Mouse (Mus musculus) spleen, adult 2 months (tissue): ENCODE measurements around the gene Mocs2.

Source experiments
- CTCF ChIP-seq: fragments of 200-500 bp; IDR thresholded peaks from 2 replicates; pipeline ENCODE4 v1.5.1; 2011; ENCODE audit warnings: mild to moderate bottlenecking, inconsistent platforms; ENCODE audit not compliant: insufficient read depth, insufficient read length, insufficient replicate concordance; ENCODE audit errors: extremely low read depth
- POLR2A ChIP-seq: fragments of 200-500 bp; IDR thresholded peaks from 2 replicates; pipeline ENCODE4 v1.6.1; 2011; ENCODE audit warnings: low read depth, low read length, inconsistent platforms

GRCm38 (mm10) chr13:114791511-114791910, 26.5 kb upstream of the Mocs2 start:
- TF ChIP-seq CTCF, result no peak
- no peak for TF ChIP-seq POLR2A
